Mouse (Mus musculus): ENCODE results near the gene Gm47985. TPM values are rescaled to one million over a fixed set of nuclear protein-coding genes. Genes with fewer than 3 reads are reported as not detected.
A peak's percentile ranks its signal among the peaks of the same experiment; 100 is the strongest.
"Not testable (repeated sequence)": the region's sequence is repeated elsewhere in the genome, so short reads cannot be mapped to it uniquely, and the experiment has no call there.

Gm47985 gene
- polyA plus RNA-seq, 1 experiment from 2014 or later: 1.4 TPM

- Histone ChIP-seq H3K9ac (ENCODE audit: low read depth, low read length) (no peak overlapping the region), H3K4me1 (ENCODE audit: control insufficient read depth, low read depth, low read length) (peaks cover 4% of the 10 kb centered on the region), H3K4me2 (ENCODE audit: low read depth, low read length) (no peak overlapping the region), H3K4me3 (ENCODE audit: low read depth, low read length) (no peak overlapping the region), H3K36me3 (ENCODE audit: control insufficient read depth, insufficient read depth) (no peaks in the 10 kb centered on the region), H3K27me3 (ENCODE audit: control insufficient read depth, insufficient read depth, low read depth, low read length) (no peaks in the 10 kb centered on the region), H3K9me3 (replicated peaks; ENCODE audit: control insufficient read depth, low read length) (no peaks in the 10 kb centered on the region), H3K27ac (ENCODE audit: low read length) (no peak overlapping the region)
- 43% methylated on average over 2 of the region's 2 CpGs for WGBS (ENCODE audit: insufficient replicate concordance)
- no peak for ATAC-seq (ENCODE audit: low read depth)
Observed at GRCm38 (mm10) chr1:151171572-151172461, 10.5 kb upstream of the Gm47985 start.

GRCm38 (mm10) chr1:151177030-151177936 lies 5.1 kb upstream of the Gm47985 start:
- peak overlapping the region; percentile 82 for H3K4me2 ChIP-seq (ENCODE audit: low read depth, low read length)
- 5% methylated on average over 10 of the region's 10 CpGs for WGBS (ENCODE audit: insufficient replicate concordance)
- peaks cover 37% of the 10 kb centered on the region for H3K4me1 ChIP-seq (ENCODE audit: control insufficient read depth, low read depth, low read length)
- no peaks in the 10 kb centered on the region for H3K27me3 ChIP-seq (ENCODE audit: control insufficient read depth, insufficient read depth, low read depth, low read length)
- ATAC-seq (ENCODE audit: low read depth): peak; percentile 87
- H3K36me3 ChIP-seq (ENCODE audit: control insufficient read depth, insufficient read depth): no peaks in the 10 kb centered on the region
- H3K27ac ChIP-seq (ENCODE audit: low read length): peak overlapping the region; percentile 88
- peak overlapping the region; percentile 53 for H3K4me3 ChIP-seq (ENCODE audit: low read depth, low read length)
- peak overlapping the region; percentile 73 for H3K9ac ChIP-seq (ENCODE audit: low read depth, low read length)
- no peaks in the 10 kb centered on the region for H3K9me3 ChIP-seq (replicated peaks; ENCODE audit: control insufficient read depth, low read length)

- peak; percentile 43 for ATAC-seq (ENCODE audit: low read depth)
- peaks cover 37% of the 10 kb centered on the region for H3K4me1 ChIP-seq (ENCODE audit: control insufficient read depth, low read depth, low read length)
Observed at GRCm38 (mm10) chr1:151177937-151178271, 4.4 kb upstream of the Gm47985 start.

GRCm38 (mm10) chr1:151178505-151179083 lies 3.7 kb upstream of the Gm47985 start:
- peaks cover 37% of the 10 kb centered on the region for H3K4me1 ChIP-seq (ENCODE audit: control insufficient read depth, low read depth, low read length)
- WGBS (ENCODE audit: insufficient replicate concordance): 70% methylated on average over 2 of the region's 2 CpGs
- no peak overlapping the region for H3K4me3 ChIP-seq (ENCODE audit: low read depth, low read length)
- H3K36me3 ChIP-seq (ENCODE audit: control insufficient read depth, insufficient read depth): no peaks in the 10 kb centered on the region
- no peaks in the 10 kb centered on the region for H3K9me3 ChIP-seq (replicated peaks; ENCODE audit: control insufficient read depth, low read length)
- ATAC-seq (ENCODE audit: low read depth): no peak
- no peak overlapping the region for H3K9ac ChIP-seq (ENCODE audit: low read depth, low read length)
- no peaks in the 10 kb centered on the region for H3K27me3 ChIP-seq (ENCODE audit: control insufficient read depth, insufficient read depth, low read depth, low read length)
- no peak overlapping the region for H3K27ac ChIP-seq (ENCODE audit: low read length)
- no peak overlapping the region for H3K4me2 ChIP-seq (ENCODE audit: low read depth, low read length)

More at GRCm38 (mm10) chr1:151177937-151178271, 4.4 kb upstream of the Gm47985 start:
- H3K4me2 ChIP-seq (ENCODE audit: low read depth, low read length): peak overlapping the region; percentile 82
- no peaks in the 10 kb centered on the region for H3K9me3 ChIP-seq (replicated peaks; ENCODE audit: control insufficient read depth, low read length)
- no peaks in the 10 kb centered on the region for H3K27me3 ChIP-seq (ENCODE audit: control insufficient read depth, insufficient read depth, low read depth, low read length)
- WGBS (ENCODE audit: insufficient replicate concordance): 18% methylated on average over 4 of the region's 4 CpGs
- H3K4me3 ChIP-seq (ENCODE audit: low read depth, low read length): peak overlapping the region; percentile 53
- H3K9ac ChIP-seq (ENCODE audit: low read depth, low read length): peak overlapping the region; percentile 73
- H3K36me3 ChIP-seq (ENCODE audit: control insufficient read depth, insufficient read depth): no peaks in the 10 kb centered on the region
- H3K27ac ChIP-seq (ENCODE audit: low read length): peak overlapping the region; percentile 88

GRCm38 (mm10) chr1:151180167-151180566 lies 2.2 kb upstream of the Gm47985 start:
- WGBS (ENCODE audit: insufficient replicate concordance): 22% methylated on average over 2 of the region's 2 CpGs

GRCm38 (mm10) chr1:151186186-151186585 lies 3.8 kb downstream of the Gm47985 start:
- H3K4me2 ChIP-seq (ENCODE audit: low read depth, low read length); H3K9me3 ChIP-seq (replicated peaks; ENCODE audit: control insufficient read depth, low read length); H3K36me3 ChIP-seq (ENCODE audit: control insufficient read depth, insufficient read depth); H3K27ac ChIP-seq (ENCODE audit: low read length); H3K27me3 ChIP-seq (ENCODE audit: control insufficient read depth, insufficient read depth, low read depth, low read length); ATAC-seq (ENCODE audit: low read depth); H3K4me3 ChIP-seq (ENCODE audit: low read depth, low read length); H3K9ac ChIP-seq (ENCODE audit: low read depth, low read length); H3K4me1 ChIP-seq (ENCODE audit: control insufficient read depth, low read depth, low read length): not testable (repeated sequence)
- WGBS (ENCODE audit: insufficient replicate concordance): 67% methylated on average over 3 of the region's 3 CpGs

More at GRCm38 (mm10) chr1:151180167-151180566, 2.2 kb upstream of the Gm47985 start:
- Histone ChIP-seq H3K4me2 (ENCODE audit: low read depth, low read length) (no peak overlapping the region), H3K9me3 (replicated peaks; ENCODE audit: control insufficient read depth, low read length) (no peaks in the 10 kb centered on the region), H3K36me3 (ENCODE audit: control insufficient read depth, insufficient read depth) (no peaks in the 10 kb centered on the region), H3K27ac (ENCODE audit: low read length) (peak overlapping the region; percentile 33; the same call in 1 of the 2 replicates), H3K4me3 (ENCODE audit: low read depth, low read length) (no peak overlapping the region), H3K4me1 (ENCODE audit: control insufficient read depth, low read depth, low read length) (peaks cover 37% of the 10 kb centered on the region), H3K9ac (ENCODE audit: low read depth, low read length) (no peak overlapping the region), H3K27me3 (ENCODE audit: control insufficient read depth, insufficient read depth, low read depth, low read length) (no peaks in the 10 kb centered on the region)
- ATAC-seq (ENCODE audit: low read depth): peak; percentile 19; the same call in 1 of the 2 replicates

GRCm38 (mm10) chr1:151186879-151187424 lies 4.6 kb downstream of the Gm47985 start:
- H3K27ac ChIP-seq (ENCODE audit: low read length); H3K9me3 ChIP-seq (replicated peaks; ENCODE audit: control insufficient read depth, low read length); H3K36me3 ChIP-seq (ENCODE audit: control insufficient read depth, insufficient read depth); H3K4me1 ChIP-seq (ENCODE audit: control insufficient read depth, low read depth, low read length); H3K27me3 ChIP-seq (ENCODE audit: control insufficient read depth, insufficient read depth, low read depth, low read length); H3K9ac ChIP-seq (ENCODE audit: low read depth, low read length); H3K4me2 ChIP-seq (ENCODE audit: low read depth, low read length); H3K4me3 ChIP-seq (ENCODE audit: low read depth, low read length): not testable (repeated sequence)
- peak; percentile 21; the same call in 1 of the 2 replicates for ATAC-seq (ENCODE audit: low read depth)
- whole genome bisulfite sequencing (ENCODE audit: insufficient replicate concordance): 53% methylated on average over 4 of the region's 4 CpGs

- H3K9me3 ChIP-seq (replicated peaks; ENCODE audit: control insufficient read depth, low read length): no peaks in the 10 kb centered on the region
- no peaks in the 10 kb centered on the region; the same call in 1 of the 2 replicates for H3K4me1 ChIP-seq (ENCODE audit: control insufficient read depth, low read depth, low read length)
- H3K36me3 ChIP-seq (ENCODE audit: control insufficient read depth, insufficient read depth): no peaks in the 10 kb centered on the region
- no peak for ATAC-seq (ENCODE audit: low read depth)
- H3K4me3 ChIP-seq (ENCODE audit: low read depth, low read length): no peak overlapping the region
- no peak overlapping the region for H3K9ac ChIP-seq (ENCODE audit: low read depth, low read length)
- 71% methylated on average over 4 of the region's 4 CpGs for whole genome bisulfite sequencing (ENCODE audit: insufficient replicate concordance)
- H3K27me3 ChIP-seq (ENCODE audit: control insufficient read depth, insufficient read depth, low read depth, low read length): no peaks in the 10 kb centered on the region
- no peak overlapping the region for H3K4me2 ChIP-seq (ENCODE audit: low read depth, low read length)
- no peak overlapping the region for H3K27ac ChIP-seq (ENCODE audit: low read length)
Observed at GRCm38 (mm10) chr1:151188469-151188868, 6.1 kb downstream of the Gm47985 start.
